Mouse (Mus musculus) monocyte, adult 2 months (primary cell): ENCODE results near the gene Slc17a1.

Experiments
- DNase-seq, 2 experiments: peaks; one replicate each; pipeline ENCODE4 v3.0.0; 2022; ENCODE audit warnings: low spot score in 2 of 2, low read depth in 1 of 2

Gene Slc17a1

GRCm38 (mm10) chr13:23887026-23887725 lies 19.6 kb downstream of the Slc17a1 start:
- DNase-seq = no peak

DNA sequence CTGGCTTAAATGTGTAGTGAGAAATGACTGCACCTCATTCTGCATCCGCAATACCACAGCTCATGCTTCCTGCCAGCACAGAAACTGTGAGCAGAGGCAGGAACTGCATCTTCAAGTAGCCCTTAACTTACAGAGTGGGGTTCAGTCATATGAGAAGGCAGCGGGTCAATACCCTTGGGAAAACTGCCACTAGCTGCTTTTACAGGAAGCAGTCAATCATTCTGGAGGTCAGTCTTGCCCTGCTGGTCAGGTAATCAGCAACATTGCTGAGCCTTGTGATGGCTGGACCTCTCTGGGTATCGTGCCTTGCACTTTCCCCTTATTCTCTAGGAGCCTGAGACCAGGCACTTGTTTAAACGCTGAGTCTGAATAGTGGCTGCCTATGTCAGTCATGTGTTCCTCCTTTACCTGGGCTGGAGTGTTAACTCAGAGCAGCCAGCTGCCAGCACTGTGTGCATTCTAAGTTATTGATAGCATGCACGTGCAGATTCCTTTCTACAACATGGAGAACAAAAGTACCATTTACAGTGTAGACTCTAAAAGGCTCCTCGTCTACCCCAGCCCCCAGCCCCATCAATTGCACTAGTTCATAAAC lies 21.6 kb downstream of the Slc17a1 start:
- DNase-seq = no peak

- DNase-seq = no peak
Observed at GRCm38 (mm10) chr13:23892592-23893268, 25.2 kb downstream of the Slc17a1 start.

GRCm38 (mm10) chr13:23893269-23893593 lies 25.7 kb downstream of the Slc17a1 start:
- DNase-seq = no peak

DNA sequence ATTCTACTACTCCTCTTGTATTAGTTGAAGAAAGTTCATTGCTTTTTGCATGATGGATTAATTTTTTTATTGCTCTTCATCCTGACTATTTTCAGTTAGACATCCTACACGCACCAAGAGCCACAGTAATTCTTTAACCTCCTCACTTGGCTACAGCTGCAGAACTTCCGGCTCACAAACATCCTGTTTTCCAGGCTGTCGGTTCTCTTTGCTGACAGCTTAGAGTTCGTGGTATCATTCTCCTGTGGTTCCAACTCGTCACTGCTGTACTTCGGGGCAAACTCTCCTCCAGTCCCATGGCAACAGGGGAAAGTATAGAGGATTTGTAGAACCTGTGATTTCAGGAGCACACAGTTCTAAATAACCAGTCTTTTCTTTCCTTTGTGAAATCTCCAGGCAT lies 30.7 kb downstream of the Slc17a1 start:
- DNase-seq = no peak

DNA sequence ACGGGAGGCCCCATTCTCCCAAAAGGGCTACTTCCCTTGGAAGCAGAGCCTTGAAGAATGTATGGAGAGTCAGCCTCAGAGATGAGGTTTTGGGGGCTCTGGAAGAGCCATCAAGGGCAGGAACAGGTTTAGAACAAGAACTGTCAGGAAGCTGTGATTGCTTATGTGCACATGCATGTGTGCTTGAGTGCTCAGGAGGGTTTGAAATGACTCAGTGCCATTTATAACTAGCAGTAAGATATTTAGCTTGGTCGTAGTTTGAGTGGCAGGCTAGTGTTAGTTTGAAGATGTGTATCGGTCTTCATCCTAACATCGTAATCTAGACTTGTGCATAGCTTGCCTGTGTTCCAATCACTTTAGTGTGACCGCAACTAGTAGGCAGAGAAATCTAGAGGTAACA lies 39.4 kb downstream of the Slc17a1 start:
- DNase-seq = no peak

GRCm38 (mm10) chr13:23910121-23910520 lies 42.6 kb downstream of the Slc17a1 start:
- no peak for DNase-seq

DNA sequence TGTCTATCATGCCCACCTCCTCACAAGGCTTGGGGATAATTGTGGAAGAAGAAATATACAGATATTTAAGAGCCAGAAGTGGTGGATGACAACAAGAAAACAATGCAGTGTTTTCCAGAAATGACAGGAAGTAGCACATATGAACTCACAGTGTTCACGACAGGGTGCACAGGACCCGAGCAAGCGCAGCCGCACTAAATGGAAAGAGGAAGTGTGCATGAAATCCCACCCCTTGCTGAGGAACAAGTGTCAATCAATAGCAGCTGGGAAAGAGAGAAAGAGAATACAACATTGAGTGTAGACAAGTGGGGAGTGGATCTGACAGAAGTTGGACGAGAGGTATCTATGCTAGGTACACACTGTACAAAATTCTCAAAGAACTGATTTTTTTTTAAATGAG lies 43.8 kb downstream of the Slc17a1 start:
- no peak for DNase-seq

- no peak for DNase-seq
Observed at GRCm38 (mm10) chr13:23913791-23914306, 46.3 kb downstream of the Slc17a1 start.

DNA sequence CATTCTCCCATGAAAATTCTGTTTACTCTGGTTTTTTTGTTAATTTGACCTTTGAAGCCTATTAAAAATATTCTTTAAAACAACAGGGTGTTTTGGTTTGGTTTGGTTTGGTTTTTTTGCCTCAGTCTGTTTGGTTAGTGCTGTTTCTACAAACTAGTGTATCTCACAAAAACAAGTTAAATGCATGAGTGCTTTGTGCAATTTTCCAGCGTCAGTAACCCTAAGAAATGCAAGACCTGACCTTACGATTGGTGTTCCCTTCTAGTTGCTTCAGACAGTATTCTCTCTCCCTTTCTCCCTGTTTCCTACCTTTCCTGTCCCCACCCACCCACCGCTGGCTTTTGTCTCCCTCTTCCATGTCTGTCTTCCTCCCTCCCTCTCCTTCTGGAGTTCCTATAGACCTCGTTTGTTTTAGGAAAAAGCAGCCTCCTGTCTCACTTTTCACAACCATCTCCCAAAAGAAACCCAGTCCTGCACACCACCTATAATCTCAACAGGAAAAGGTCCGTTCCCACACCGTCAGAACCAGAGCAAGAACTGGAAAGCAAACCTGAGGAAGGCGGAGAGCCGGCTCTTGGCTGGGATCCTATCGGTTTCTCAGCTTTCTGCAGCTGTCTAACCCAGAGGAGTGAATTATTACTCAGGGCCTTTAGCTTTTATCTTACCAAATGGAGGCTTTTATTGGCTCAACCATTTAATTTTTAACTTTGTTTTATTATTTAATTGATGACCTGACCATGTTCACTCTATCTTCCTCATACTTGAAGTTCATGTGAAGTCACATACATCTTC lies 47.0 kb downstream of the Slc17a1 start, which contains the start of gene Slc17a4:
Slc17a4 (minus strand) TSS at position 634 of the 792 bp plus-strand sequence.
- no peak for DNase-seq

- DNase-seq = no peak
Observed at GRCm38 (mm10) chr13:23916132-23916531, 48.6 kb downstream of the Slc17a1 start.

DNA sequence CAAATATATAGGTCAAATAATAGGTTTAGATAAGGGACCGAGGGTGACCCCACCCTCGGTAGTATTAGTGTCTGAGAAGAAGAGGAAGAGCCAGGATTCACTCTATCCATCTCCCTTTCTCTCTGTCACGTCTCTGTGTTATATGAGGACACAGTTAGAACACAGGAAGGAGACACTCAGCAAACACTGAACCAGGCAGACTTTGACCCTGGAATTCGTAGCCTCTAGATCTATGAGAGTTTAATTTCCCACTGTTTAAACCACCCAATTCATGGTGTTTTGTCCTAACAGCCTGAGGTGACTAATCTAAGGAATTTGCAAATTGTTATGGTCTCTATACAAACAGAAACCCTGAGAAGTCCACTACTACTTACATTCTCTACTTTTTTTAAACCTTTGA lies 50.1 kb downstream of the Slc17a1 start:
- DNase-seq = no peak

DNA sequence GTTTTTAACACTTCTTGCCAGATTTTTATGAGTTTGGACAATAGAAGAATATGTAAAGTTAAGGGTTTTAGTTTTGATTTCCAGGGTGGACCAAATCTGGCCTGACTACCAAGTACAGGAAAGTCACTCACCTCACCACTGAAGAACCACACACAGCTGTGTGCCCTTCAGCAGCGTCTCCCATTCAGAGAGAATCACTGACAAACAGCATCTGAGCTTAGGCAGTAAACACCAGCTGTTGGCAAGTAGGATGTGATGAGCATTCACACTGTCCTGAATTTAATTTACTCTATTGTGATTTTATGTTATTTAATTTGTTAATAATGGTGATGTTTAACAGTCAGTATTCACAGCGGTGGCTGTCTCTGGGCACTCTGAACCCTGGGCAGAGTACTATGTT lies 58.2 kb downstream of the Slc17a1 start:
- DNase-seq = no peak

DNA sequence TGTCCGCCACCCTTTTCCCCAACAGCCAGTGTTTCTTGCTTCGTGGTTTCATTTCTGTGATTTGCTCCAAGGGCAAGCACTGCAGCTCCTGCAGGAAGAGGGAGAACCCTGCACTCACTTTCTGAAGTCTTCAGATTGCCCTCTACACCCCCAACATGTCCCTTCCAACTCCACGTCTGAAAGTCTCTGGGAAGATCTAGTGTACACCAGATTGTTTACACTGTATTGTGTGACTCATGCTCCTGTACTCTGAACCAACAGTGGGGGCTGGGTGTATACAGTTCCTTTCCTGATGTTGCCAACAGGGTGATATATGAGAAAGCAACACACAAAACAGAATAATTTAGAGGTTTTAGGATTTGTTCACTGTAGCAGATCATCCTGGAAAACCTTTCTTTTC lies 61.1 kb downstream of the Slc17a1 start:
- no peak for DNase-seq

DNA sequence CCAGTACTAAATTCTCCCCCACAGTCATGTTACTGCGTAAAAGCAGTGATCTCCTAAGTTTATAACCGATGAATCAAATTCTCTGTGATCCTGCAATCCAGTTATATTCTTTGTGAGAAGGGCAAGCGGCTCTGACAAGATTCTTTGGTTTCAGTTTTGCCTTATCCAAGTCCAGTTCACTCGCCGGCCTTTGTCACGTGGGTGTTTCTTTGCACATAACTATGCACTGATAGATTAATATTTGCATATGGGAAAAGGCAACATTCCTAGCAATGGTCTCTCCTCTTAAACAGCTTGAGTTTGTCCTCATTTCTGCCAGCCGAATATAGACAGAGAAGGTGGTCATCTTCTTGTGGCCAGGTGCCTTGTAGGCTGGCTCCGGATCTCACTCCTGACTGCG lies 62.9 kb downstream of the Slc17a1 start:
- DNase-seq = no peak

DNA sequence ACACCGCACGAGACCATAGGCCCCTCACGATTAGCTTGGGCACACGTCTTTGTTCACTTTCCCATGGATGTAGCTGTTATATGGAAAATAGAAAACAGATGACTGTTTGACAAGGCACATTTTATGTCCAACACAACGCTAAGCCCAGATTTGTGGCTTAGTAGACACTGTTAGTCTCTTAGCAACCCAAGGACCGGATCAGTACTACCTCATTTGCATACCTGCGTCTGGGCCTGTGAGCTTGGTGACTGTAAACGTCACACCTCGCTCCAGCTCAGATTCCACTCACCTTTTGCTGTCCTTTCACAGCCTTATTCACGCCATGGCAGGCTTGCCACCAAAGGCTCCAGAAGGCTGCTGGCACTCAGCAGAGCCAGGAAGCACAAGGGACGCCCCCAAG lies 63.4 kb downstream of the Slc17a1 start:
- DNase-seq = no peak

DNA sequence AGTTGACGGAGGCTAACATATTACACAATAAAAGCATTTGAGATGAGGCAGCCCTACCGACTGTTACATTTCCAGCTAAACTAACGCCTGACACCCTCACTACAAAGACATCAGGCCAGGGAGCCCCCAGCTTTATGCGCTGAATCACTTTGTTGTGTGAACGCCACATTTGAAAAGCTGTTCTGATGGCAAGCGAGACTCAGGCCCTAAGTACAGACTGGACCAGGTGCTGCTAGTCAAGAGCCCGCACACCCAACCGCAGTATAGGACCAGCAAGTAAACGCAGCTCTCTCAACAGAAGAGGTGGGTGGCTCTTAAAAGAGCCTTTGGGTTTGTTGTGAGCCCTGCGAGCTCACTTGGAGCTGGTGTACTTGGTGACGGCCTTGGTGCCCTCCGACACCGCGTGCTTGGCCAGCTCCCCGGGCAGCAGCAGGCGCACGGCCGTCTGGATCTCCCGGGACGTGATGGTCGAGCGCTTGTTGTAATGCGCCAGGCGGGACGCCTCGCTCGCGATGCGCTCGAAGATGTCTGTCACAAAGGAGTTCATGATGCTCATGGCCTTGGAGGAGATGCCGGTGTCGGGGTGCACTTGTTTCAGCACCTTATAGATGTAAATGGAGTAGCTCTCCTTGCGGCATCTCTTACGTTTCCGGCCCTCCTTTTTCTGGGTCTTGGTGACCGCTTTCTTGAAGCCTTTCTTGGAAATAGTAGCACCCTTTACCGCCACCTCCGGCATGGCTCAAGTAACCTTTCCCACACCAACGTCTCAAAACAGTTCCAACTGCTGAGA lies 66.1 kb downstream of the Slc17a1 start, which contains the start of gene Hist1h2ba:
Hist1h2ba (minus strand) TSS at position 736 of the 790 bp plus-strand sequence.
- DNase-seq = no peak

- DNase-seq = no peak
Observed at GRCm38 (mm10) chr13:23934211-23934520, 66.6 kb downstream of the Slc17a1 start, which contains the start of gene Hist1h2aa. TSS of gene Hist1h2aa (plus strand) at chr13:23934462.

GRCm38 (mm10) chr13:23938699-23939098 lies 71.1 kb downstream of the Slc17a1 start:
- DNase-seq = no peak

DNA sequence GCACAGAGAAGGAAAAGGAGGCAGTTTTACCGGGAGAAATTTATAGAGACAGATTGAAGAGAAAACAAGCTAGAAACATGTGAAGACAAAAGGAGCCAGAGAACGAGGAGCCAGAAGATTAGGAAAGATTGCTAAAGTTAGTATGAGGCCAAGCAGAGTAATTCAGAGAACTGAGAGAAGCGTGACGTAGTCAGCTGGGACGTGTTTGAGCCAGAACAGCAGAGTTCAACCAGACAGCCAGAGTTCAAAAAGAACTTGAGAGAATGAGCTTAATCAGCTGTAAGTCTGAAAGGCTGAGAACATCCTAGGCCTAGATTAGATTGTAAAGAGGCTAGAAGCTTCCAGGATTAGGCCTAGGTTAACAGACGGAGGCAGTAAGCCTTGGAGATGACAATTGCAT lies 72.7 kb downstream of the Slc17a1 start:
- DNase-seq = no peak

DNA sequence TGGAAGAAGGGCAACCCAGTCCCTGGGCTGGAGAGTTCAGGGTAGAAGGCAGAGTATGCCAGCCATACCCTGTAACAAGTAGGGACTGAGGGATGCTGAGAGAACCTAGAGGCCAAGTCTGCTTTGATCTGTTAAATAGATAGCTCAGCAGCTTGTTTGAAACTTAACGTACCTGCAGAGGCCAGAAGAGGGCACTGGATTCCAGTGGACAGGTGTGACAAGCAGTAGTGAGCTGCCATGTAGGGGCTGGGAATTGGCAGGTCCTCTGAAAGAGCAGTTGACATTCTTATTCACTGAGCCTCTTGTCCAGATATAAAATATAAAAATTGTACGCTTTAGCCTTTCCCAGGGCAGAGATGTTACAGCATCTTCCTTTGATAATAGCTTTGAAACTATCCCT lies 75.3 kb downstream of the Slc17a1 start:
- no peak for DNase-seq
